Mouse (Mus musculus): ENCODE measurements around the gene Arid5b.

Gene Arid5b

DNA sequence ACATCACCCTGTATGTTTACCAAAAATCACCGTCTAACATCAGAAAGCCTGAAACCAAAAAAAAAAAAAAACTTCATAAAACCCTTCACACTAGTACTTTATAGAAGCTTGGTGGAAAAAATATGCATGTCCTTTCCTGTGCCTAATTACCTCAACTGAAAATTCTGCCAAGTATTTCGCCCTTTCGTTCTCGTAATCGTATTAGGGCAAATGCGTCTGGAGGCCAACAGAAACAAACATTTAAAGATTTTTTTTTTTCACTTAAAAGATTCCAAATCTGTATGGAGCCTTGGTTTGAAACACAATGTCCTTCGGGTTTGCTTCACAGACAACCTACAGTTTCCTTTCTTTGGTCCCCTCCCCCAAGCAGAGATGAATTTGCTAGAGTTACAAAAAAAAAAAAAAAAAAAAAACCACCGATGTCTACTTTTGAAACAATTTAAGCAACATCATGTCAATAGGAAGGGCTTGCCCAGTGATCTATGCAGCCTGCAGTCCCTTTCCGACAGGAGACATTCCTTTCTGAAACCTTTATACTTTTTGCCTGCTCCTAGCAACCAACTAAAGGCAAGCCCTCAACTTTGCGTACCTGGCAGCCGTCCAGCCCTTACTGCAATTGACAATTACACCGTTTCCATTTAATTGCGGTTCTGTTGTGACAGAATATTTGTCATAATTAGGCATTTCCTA, 86.7 kb downstream of the Arid5b start:
- DNase-seq, result peak; percentile 53

GRCm38 (mm10) chr10:68191146-68191545, 87.4 kb downstream of the Arid5b start:
- DNase-seq, result no peak

- no peak for DNase-seq
These were observed 88.7 kb downstream of the Arid5b start for GRCm38 (mm10) chr10:68189847-68190246.

DNA sequence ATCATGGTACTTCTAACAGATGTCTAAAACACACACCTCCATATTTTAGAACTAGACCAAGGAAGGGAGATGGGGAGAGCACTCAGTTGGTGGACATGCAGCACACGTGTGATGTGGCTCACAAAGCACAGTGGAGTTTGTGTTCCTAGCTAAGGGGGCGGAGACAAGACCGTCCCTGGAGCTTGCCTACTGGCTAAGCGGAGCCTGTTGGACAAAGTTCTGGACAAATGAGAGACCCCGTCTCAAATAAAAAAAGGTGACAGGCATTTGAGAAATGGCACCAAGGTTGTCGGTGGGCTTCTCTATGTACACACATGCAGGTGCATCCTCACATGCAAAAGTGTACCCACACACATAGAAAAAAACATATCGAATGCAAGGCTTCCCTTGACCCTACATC, 95.4 kb downstream of the Arid5b start:
- DNase-seq, result no peak

GRCm38 (mm10) chr10:68182266-68182665, 96.3 kb downstream of the Arid5b start:
- DNase-seq, result no peak

DNA sequence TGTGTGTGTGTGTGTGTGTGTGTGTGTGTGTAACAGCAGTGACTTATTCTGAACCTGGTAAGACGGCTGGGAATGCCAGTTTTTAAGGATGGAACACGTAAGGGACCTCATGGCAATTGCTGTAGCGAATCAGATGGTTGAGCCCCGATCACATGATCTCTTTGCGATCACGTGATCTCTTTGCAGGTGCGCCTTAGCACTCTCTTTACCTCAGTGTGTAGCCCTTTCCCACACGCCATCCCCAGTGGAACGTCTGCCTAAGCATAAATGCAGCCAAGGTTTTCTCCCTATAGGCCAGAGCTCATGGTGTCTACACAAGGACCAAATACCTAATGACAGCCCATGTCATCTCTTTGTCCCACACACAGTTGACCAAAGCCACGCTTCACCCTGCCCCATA, 97.4 kb downstream of the Arid5b start:
- no peak for DNase-seq

DNA sequence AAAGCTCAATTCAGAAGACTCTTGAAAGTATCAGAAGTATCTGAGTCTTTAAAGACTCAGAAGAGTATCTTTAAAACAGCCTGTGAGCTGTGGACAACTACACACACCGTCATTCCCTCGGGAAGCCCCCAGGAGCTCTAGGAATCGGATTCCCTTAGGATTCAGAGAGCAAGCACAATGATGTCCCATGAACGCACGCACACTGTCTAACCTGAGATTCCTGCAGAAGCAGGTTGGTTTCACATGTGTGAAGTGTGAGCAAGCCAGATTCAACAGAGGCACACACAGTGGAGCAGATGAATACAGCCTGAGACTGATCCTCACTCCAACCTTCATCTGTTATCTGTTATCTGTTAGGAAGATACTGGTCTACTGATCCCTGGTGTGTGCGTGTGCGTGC, 97.8 kb downstream of the Arid5b start:
- no peak for DNase-seq

GRCm38 (mm10) chr10:68180151-68180550, 98.4 kb downstream of the Arid5b start:
- no peak for DNase-seq

DNA sequence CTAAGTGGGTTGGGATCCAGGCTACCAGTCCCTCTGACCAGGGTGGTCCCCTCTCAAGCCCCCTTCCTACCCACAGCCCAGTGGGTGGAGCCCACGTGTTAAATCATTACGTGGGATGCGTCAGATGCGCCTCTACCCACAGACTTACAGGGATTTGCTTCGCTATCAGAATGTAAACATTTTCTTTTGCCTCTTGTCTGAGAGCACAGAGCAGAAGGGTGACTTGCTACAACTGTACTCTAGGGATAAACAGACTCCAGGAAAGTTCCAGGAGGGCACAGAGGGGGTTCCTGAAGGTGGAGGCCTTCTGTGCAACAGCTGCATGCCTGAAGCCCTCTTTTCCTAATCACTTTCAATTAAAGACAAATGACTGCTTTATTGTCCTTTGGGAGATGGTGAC, 98.8 kb downstream of the Arid5b start:
- no peak for DNase-seq

DNA sequence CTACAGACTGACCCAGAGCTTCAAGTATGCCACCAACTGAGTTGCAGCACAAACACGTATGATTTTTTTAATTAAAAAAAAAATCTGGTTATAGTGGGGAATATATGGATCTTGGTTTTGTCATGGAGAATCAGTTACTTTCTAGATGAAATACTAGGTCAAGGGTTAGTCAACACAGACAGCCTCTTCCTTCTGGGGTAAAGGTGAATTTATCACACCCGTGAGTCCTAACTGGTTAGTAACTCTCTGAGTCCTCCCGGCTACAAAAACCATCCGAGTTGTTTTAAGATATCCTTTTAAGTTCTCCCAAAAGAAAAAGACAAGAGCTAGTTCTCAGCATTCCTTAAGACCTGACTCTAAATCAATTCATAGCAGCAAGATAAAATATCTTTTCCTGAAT, 99.2 kb downstream of the Arid5b start:
- DNase-seq, result no peak

- DNase-seq, result no peak
These were observed 100.6 kb downstream of the Arid5b start for GRCm38 (mm10) chr10:68177697-68178485.

DNA sequence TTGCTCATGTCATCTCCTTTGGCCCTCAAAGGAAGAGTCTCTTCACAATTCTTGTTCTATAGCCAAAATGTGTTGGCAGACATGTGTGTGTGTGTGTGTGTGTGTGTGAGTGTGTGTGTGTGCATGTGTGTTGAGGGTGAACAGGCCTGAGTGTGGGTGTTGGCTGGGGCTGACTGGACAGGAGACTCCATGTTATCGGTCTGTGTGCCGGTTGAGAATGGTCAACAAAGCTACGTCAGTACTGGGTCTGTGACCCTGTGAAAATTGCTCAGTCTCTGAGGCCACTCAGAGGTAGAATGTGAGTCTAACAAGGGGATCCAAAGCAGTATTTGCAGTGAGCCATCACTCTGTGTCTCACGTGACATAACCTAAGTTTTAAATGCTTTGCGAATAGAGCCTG, 102.7 kb downstream of the Arid5b start:
- no peak for DNase-seq

GRCm38 (mm10) chr10:68173634-68174033, 104.9 kb downstream of the Arid5b start:
- DNase-seq, result no peak

DNA sequence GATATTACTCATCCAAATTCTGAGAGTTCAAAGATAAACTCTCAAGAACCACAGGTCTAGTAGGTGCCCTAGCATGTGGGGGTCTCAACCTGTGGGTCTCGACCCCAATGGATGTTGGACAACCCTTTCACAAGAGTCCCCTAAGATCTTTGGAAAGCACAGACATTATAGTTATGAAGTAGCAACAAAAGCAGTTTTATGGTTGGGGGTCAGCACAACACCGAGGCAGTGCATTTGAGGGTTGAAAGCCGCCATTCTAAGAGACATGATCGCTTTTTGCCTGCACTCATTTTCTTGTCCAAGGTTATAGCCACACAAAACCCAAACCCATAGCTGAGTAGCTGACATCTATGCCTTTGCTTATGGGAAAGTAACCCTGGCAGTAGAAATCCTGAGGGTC, 105.6 kb downstream of the Arid5b start:
- DNase-seq, result no peak

GRCm38 (mm10) chr10:68171974-68172373, 106.6 kb downstream of the Arid5b start:
- DNase-seq, result no peak

DNA sequence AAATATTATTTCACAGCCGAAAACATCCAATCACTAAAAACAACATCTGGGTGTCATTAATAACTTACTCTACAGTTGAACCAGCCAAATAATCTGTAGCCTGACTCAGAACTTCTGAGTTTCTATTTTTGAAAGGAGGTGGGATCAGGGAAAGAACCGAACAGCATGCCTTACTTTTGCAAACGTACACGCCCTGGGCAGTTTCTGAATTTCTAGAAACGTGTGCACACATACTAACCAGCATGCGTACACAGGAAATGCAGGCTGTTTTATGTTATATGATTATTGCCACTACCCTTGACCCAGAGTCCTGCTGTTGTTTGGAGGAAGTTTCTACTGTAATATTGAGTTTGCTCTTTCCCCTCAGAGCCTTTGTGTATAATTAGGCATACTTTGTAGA, 109.9 kb downstream of the Arid5b start:
- no peak for DNase-seq

DNA sequence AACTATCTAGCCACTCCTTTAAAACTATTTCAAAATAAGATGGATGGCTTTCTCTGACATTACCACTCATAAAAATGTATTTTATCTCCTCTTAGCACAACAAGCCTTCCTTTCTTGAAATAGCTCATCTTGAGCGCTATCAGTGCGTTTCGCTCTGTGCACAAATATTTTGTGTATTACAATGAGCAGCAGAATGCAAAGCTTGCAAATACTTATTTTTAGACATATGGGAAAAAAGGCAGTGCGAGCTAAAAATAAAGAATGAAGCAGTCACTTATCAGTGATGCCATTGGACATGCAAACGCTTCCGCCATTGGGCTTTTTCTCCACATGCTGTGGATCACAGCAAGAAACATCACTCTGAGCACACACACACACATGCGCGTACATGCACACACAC, 110.4 kb downstream of the Arid5b start:
- no peak for DNase-seq

GRCm38 (mm10) chr10:68167118-68167517, 111.4 kb downstream of the Arid5b start:
- no peak for DNase-seq

DNA sequence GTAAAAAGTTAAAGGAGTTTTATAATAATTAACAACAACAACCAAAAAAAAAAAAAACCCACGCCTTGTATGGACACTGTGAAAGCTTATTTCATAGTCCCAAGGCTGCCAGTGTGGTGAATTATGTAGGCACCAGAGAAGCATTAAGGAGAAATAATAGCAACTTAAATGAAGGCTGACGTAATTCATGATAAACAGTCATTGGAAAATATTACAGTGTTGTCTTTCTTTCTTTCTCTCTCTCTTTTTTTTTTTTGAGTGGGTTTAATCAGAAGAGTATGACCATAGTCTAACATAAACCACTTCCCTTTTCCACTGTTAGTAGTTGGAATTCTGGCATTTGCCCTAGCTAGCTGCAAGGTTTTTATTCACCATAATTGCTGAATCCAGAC, 111.8 kb downstream of the Arid5b start:
- no peak for DNase-seq

GRCm38 (mm10) chr10:68165709-68166694, 112.5 kb downstream of the Arid5b start:
- DNase-seq, result no peak

- no peak for DNase-seq
These were observed 113.5 kb downstream of the Arid5b start for GRCm38 (mm10) chr10:68164723-68165706.

DNA sequence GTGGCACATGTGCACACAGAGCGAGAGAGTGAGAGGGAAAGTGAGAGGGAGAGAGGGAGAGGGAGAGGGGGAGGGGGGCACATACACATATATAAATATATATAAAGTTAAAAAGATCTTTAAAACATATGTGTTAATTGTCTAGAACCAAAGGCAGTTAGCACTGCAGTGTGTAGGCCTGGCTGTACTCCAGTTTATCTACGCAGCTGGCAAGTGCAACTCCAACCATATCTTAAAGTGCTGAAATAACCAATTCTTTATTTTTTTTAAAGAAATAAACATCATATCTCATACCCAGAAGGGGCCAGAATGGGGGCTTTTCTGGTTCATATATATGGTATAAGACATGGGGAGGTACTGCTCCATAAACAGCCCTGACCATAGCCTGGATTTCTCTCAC, 114.4 kb downstream of the Arid5b start:
- DNase-seq, result no peak

Measured in cerebellum, adult 11 months (tissue).